Mouse (Mus musculus) ES-E14 (cell line): ENCODE measurements around the gene Gm49394. TPM values are rescaled to one million over a fixed set of nuclear protein-coding genes. Genes with fewer than 3 reads are reported as not detected.

Experiments used
- DNase-seq: peaks from one replicate; pipeline ENCODE4 v3.0.0-alpha.2; 2013; ENCODE audit warnings: low read depth, low spot score
- H3K27ac ChIP-seq: 2 replicates; pipeline ENCODE4 v1.5.1; 2012; ENCODE audit warnings: low read depth, mild to moderate bottlenecking, low read length, moderate library complexity, mixed read lengths; ENCODE audit not compliant: poor library complexity, insufficient read depth, severe bottlenecking
- H3K36me3 ChIP-seq: 2 replicates; pipeline ENCODE4 v1.6.1; 2012; ENCODE audit warnings: mild to moderate bottlenecking, low read length, moderate library complexity, mixed read lengths; ENCODE audit not compliant: control insufficient read depth, poor library complexity, insufficient read depth, severe bottlenecking
- H3K4me1 ChIP-seq, 2 experiments: fragments of 150-350 bp in 1 of 2; sonication (generic) in 1 of 2; 2 replicates each; pipeline ENCODE4 v1.6.1; 2012; ENCODE audit warnings: low read length in 2 of 2, mild to moderate bottlenecking in 1 of 2, mixed read lengths in 1 of 2; ENCODE audit not compliant: control insufficient read depth in 2 of 2, insufficient read depth in 2 of 2, poor library complexity in 1 of 2
- H3K4me3 ChIP-seq, 2 experiments: fragments of 150-350 bp in 1 of 2; sonication (generic) in 1 of 2; 2 replicates each; pipeline ENCODE4 v1.5.1; 2012; ENCODE audit warnings: low read length in 2 of 2, low read depth in 1 of 2, mild to moderate bottlenecking in 1 of 2, mixed read lengths in 1 of 2; ENCODE audit not compliant: insufficient read depth in 1 of 2, poor library complexity in 1 of 2, severe bottlenecking in 1 of 2
- H3K9ac ChIP-seq: 2 replicates; pipeline ENCODE4 v1.6.1; 2012; ENCODE audit warnings: low read depth, mild to moderate bottlenecking, low read length, mixed read lengths; ENCODE audit not compliant: poor library complexity, insufficient read depth, severe bottlenecking
- H3K9me3 ChIP-seq: fragments of 150-350 bp; sonication (generic); 2 replicates; pipeline ENCODE4 v1.6.1; 2012; ENCODE audit warnings: low read depth, mild to moderate bottlenecking, low read length; ENCODE audit not compliant: control insufficient read depth, insufficient read depth
- CHD2 ChIP-seq: IDR thresholded peaks from 2 replicates; pipeline ENCODE4 v1.6.1; 2014; ENCODE audit warnings: mild to moderate bottlenecking, low read depth, low read length, inconsistent platforms
- HCFC1 ChIP-seq: IDR thresholded peaks from 2 replicates; pipeline ENCODE4 v1.6.1; 2012; ENCODE audit warnings: low read length, inconsistent platforms, borderline replicate concordance; ENCODE audit not compliant: insufficient read depth
- MAFK ChIP-seq: IDR thresholded peaks from 2 replicates; pipeline ENCODE4 v1.6.1; 2014; ENCODE audit warnings: mild to moderate bottlenecking, low read depth, low read length, inconsistent platforms; ENCODE audit not compliant: insufficient read depth
- ZC3H11A ChIP-seq: IDR thresholded peaks from 2 replicates; pipeline ENCODE4 v1.6.1; 2012; ENCODE audit warnings: low read depth, mild to moderate bottlenecking, inconsistent platforms, low read length, borderline replicate concordance
- ZNF384 ChIP-seq: IDR thresholded peaks from 2 replicates; pipeline ENCODE4 v1.6.1; 2012; ENCODE audit warnings: low read depth, low read length, inconsistent platforms
- in situ Hi-C, 2 experiments: fragments of 600-800 bp; cut with MboI; formaldehyde crosslinking; loops; one replicate each; pipeline ENCODE4 v1.15.1; 2025; ENCODE audit warnings: low sequenced_read_pairs in 2 of 2, inconsistent platforms in 1 of 2; ENCODE audit not compliant: unreplicated experiment in 2 of 2
- total RNA-seq: library from RNA; depleted of rRNA; stranded (reverse); fragments of 300-350 nt; gene quantifications from 2 replicates; pipeline ENCODE4 v1.2.3, GENCODE M21; 2012

Gene Gm49394
- total RNA-seq, 1 experiment, result 0.40 TPM

GRCm38 (mm10) chr7:142667521-142667920 is 2.2 kb downstream of the Gm49394 start:
- H3K27ac ChIP-seq, result no peak overlapping the region
- TF ChIP-seq HCFC1, result no peak
- no peak for TF ChIP-seq ZNF384
- TF ChIP-seq MAFK, result no peak
- TF ChIP-seq CHD2, result no peak
- TF ChIP-seq ZC3H11A, result no peak
- DNase-seq, result no peak

GRCm38 (mm10) chr7:142666659-142667058 is 3.1 kb downstream of the Gm49394 start, which contains the start of gene Igf2:
TSS of gene Igf2 (minus strand) at chr7:142666816.
- TF ChIP-seq ZNF384, result no peak
- TF ChIP-seq ZC3H11A, result no peak
- no peak for TF ChIP-seq CHD2
- no peak for DNase-seq
- Histone ChIP-seq H3K27ac (no peak within 1 kb of the TSS), H3K4me1 (no peaks in the 10 kb centered on the region; a peak in 1 of 4 replicates), H3K36me3 (no peaks in the 10 kb centered on the region), H3K4me3 (no peak within 1 kb of the TSS), H3K9ac (no peak within 1 kb of the TSS), H3K9me3 (no peaks in the 10 kb centered on the region)
- in situ Hi-C loops, result no loop called here

More at GRCm38 (mm10) chr7:142667521-142667920, 2.2 kb downstream of the Gm49394 start:
- in situ Hi-C loops, result no loop called here
- Histone ChIP-seq H3K4me3 (no peak overlapping the region), H3K9me3 (no peaks in the 10 kb centered on the region), H3K4me1 (no peaks in the 10 kb centered on the region; a peak in 1 of 4 replicates), H3K36me3 (no peaks in the 10 kb centered on the region), H3K9ac (no peak overlapping the region)

GRCm38 (mm10) chr7:142666109-142666508 is 3.6 kb downstream of the Gm49394 start:
- no peaks in the 10 kb centered on the region; a peak in 1 of 4 replicates for H3K4me1 ChIP-seq
- DNase-seq, result no peak
- no peak overlapping the region for H3K9ac ChIP-seq
- no peak overlapping the region for H3K4me3 ChIP-seq
- no peak for TF ChIP-seq CHD2
- TF ChIP-seq ZC3H11A, result no peak
- TF ChIP-seq ZNF384, result no peak
- TF ChIP-seq MAFK, result no peak
- TF ChIP-seq HCFC1, result no peak
- H3K36me3 ChIP-seq, result no peaks in the 10 kb centered on the region
- in situ Hi-C loops, result no loop called here
- no peaks in the 10 kb centered on the region for H3K9me3 ChIP-seq
- no peak overlapping the region for H3K27ac ChIP-seq

- Histone ChIP-seq H3K9me3 (no peaks in the 10 kb centered on the region), H3K27ac (no peak overlapping the region), H3K4me1 (peaks cover 0 to 5% of the 10 kb centered on the region in 2 experiments; a peak in 1 of 4 replicates), H3K36me3 (no peaks in the 10 kb centered on the region), H3K4me3 (no peak overlapping the region), H3K9ac (no peak overlapping the region)
- TF ChIP-seq MAFK (no peak), ZC3H11A (no peak), ZNF384 (no peak), CHD2 (no peak), HCFC1 (no peak)
- DNase-seq, result no peak
- in situ Hi-C loops, result no loop called here
These were observed 4.4 kb downstream of the Gm49394 start for GRCm38 (mm10) chr7:142665364-142665763.
